Mouse (Mus musculus) gastrocnemius, postnatal 10 days (tissue): ENCODE data around the gene Mindy3. TPM values are rescaled to one million over a fixed set of nuclear protein-coding genes. Genes with fewer than 3 reads are reported as not detected.

Experiments used
- DNase-seq: peaks from one replicate; pipeline ENCODE4 v3.0.0; 2021; ENCODE audit warnings: mixed read lengths
- total RNA-seq, 2 experiments: library from RNA; stranded (reverse); gene quantifications; 2 replicates each; pipeline ENCODE4 v1.2.3; 2021

Gene Mindy3
- total RNA-seq, 2 experiments from 2014 or later, result 14.9 to 18.4 TPM

DNA sequence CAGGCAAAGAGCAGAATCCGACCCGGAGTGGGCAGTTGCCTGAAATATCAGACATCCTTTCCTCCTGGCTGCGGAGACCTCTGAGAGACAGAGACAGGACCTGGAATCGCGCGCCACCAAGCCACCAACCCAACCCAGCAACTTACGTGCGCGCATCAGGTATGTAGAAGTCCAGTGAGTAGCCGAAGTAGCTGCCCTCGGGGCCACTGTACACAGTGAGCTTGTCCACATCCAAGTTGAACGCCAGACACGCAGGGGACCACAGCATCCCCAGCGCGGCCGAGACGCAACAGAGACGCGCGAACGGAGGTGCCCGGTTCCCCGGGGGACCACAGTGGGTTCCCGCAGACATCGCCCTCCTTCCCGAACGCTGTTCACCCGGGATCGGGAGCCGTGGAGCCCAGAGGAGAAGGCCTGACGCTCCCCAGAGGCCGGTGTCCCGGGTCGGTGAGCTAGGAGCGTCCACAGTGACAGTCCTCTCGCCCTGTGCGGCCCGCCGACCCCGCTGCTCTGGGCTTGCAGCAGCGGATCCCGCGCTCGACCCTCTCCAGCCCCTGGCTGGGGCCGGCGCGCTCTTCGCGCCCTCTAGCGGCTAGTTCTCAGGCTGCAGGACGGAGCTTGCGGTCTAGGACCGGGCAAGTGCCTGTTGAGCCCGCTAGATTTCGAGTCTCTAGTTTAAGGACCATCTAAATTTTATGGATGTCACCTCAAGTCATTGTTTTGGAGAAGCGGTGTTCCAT is 117.7 kb downstream of the Mindy3 start, which contains the start of gene Itga8:
Gene Itga8, minus strand, starts transcription at position 492 of the 740 bp plus-strand sequence.
- peak; percentile 93 for DNase-seq

DNA sequence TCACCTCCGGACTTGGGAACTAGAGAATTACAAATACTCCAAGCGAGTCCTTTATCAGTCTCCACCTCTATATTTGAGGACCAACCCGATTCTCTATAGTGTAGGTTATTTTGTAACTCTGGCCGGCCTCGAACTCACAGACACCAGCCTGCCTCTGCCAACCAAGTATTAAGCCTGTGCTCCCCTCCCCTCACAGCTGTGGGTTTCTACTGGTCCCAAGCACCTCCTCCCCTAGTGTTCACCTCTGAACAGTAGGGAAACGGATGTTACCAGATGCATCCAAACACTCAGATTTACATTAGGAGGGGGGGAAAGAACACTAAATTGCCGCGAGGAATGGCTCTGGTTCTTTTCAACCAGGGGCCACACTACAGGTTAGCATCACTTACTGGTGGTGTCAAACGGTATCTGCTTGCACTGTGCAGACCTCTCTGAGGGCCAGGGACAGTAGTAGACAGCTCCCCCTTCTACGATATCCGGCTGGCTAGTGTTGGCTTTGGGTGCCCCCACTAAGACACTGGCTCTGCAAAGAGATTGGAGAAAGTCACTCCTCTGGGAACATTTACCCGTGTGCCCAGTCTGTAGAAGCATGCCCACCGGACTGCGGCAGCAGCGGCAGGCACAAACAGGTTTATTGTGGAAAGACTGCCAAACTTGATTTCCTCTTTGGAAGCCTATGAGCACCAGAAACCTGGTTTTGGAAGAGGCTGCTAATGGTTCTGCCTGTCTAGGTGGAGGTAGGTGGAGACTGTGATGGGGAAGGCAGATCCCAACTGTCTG is 118.6 kb downstream of the Mindy3 start:
- no peak for DNase-seq

DNA sequence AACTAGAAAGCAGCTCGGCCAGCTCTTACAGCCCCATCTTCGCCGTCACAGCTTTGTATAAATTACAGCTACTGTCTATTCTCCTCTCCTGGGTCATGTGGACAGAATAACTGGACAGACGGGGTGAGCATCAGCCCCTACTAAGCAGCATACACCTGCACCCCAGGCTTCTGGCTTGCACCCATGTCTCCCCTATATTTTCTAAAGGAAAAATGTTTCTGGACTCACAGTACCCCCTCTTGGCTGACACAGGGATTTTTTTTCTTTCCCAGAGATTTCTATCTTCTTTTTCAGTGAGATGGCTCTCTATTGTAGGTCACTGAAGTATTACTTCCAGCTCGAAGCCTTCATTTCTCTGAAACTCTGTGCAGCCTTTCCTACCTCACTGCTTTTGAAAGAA is 122.0 kb downstream of the Mindy3 start:
- DNase-seq, result no peak

Other genes starting within 250 kb of the Mindy3 start
- 1 to 10 TPM; 5.0 to 7.9 TPM for gene Itga8, start 117.5 kb downstream of the Mindy3 start, total RNA-seq